Mouse (Mus musculus): ENCODE measurements around the gene Nps. TPM values are rescaled to one million over a fixed set of nuclear protein-coding genes. Genes with fewer than 3 reads are reported as not detected.

Gene Nps
- polyA plus RNA-seq, 1 experiment from 2014 or later: not detected

DNA sequence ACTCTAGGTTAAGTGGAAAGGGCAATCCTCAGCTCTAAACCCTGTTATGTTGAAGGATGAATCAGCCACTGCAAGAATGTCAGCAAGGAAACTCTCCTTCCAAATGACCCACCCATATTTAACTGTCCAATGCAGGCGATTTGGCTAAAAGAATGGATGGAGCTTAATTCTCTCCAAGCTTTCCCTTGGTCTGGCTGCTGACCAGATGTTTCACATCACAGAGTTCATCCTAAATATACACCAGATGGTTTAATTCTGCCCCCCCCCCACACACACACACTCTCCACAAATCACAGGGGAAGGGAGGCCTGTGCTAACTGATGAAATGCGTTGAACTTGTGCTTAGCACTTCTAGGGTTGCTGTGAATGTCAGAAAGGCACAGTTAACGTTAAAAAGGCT lies 21.4 kb upstream of the Nps start:
- H3K9me3 ChIP-seq (ENCODE audit: low read depth, low read length): no peaks in the 10 kb centered on the region
- WGBS: 35% methylated on average over 3 of the region's 3 CpGs
- H3K4me1 ChIP-seq (ENCODE audit: insufficient read depth): no peaks in the 10 kb centered on the region
- no peak overlapping the region for H3K4me3 ChIP-seq (ENCODE audit: low read depth, low read length)
- H3K9ac ChIP-seq: no peak overlapping the region
- ATAC-seq (ENCODE audit: insufficient read depth): peak; percentile 95
- H3K36me3 ChIP-seq (ENCODE audit: insufficient read depth): no peaks in the 10 kb centered on the region
- H3K27me3 ChIP-seq (ENCODE audit: insufficient read depth, low read length): no peaks in the 10 kb centered on the region
- peak; percentile 85 for DNase-seq
- no peak overlapping the region for H3K27ac ChIP-seq (ENCODE audit: low read depth)
- no peak for TF ChIP-seq CTCF (IDR thresholded peaks at IDR 0.05; ENCODE audit: low read depth)
- H3K4me2 ChIP-seq: no peak overlapping the region

DNA sequence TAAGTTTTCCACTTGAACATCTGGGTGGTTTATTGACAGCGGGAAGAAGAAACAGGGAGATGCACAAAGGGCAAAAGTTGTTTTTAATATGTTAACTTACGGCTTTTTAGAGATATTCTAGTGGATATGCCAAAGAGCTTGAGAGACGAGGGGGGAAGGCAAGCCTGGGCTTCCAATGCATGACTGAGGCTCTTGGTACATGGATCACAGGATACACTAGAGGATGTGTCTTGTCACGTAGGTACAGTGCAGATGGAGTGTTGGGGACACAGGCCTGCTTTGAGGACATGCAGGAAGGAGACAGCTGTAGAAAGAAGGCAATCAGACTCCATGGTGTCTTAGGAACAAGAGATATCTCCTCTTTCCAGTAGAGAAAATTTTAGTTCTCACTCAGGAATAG lies 19.1 kb upstream of the Nps start:
- Histone ChIP-seq H3K36me3 (ENCODE audit: insufficient read depth) (no peaks in the 10 kb centered on the region), H3K9me3 (ENCODE audit: low read depth, low read length) (no peaks in the 10 kb centered on the region), H3K4me2 (no peak overlapping the region), H3K4me1 (ENCODE audit: insufficient read depth) (no peaks in the 10 kb centered on the region), H3K4me3 (ENCODE audit: low read depth, low read length) (no peak overlapping the region), H3K9ac (no peak overlapping the region), H3K27me3 (ENCODE audit: insufficient read depth, low read length) (no peaks in the 10 kb centered on the region), H3K27ac (ENCODE audit: low read depth) (no peak overlapping the region)
- no peak for ATAC-seq (ENCODE audit: insufficient read depth)
- DNase-seq: no peak
- TF ChIP-seq CTCF (IDR thresholded peaks at IDR 0.05; ENCODE audit: low read depth): no peak
- WGBS: 65% methylated on average over 4 of the region's 4 CpGs

DNA sequence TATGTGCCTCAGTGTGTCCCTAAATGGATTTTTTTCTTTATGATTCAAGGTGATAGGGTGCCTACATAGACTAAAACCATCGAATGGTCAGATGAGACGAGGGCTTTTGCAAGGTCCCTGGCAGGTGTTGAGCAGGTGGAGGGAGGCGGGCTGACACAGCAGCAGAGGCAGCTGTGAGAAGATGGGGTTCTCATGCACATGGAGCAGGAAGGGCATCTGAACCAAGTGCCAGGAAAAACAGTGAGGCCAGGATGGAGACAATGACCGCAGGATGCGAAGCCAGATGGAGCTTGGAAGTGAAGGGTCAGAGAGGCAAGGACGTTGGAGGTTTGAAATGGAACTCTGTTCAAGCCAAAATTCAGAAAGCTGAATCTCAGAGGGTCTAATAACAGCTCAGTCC lies 18.5 kb upstream of the Nps start:
- H3K27me3 ChIP-seq (ENCODE audit: insufficient read depth, low read length): no peaks in the 10 kb centered on the region
- ATAC-seq (ENCODE audit: insufficient read depth) (no peak), DNase-seq (no peak)
- H3K27ac ChIP-seq (ENCODE audit: low read depth): no peak overlapping the region
- no peaks in the 10 kb centered on the region for H3K9me3 ChIP-seq (ENCODE audit: low read depth, low read length)
- WGBS: 80% methylated on average over 6 of the region's 6 CpGs
- H3K4me2 ChIP-seq: no peak overlapping the region
- H3K4me1 ChIP-seq (ENCODE audit: insufficient read depth): no peaks in the 10 kb centered on the region
- H3K4me3 ChIP-seq (ENCODE audit: low read depth, low read length): no peak overlapping the region
- H3K9ac ChIP-seq: no peak overlapping the region
- no peaks in the 10 kb centered on the region for H3K36me3 ChIP-seq (ENCODE audit: insufficient read depth)
- no peak for TF ChIP-seq CTCF (IDR thresholded peaks at IDR 0.05; ENCODE audit: low read depth)

DNA sequence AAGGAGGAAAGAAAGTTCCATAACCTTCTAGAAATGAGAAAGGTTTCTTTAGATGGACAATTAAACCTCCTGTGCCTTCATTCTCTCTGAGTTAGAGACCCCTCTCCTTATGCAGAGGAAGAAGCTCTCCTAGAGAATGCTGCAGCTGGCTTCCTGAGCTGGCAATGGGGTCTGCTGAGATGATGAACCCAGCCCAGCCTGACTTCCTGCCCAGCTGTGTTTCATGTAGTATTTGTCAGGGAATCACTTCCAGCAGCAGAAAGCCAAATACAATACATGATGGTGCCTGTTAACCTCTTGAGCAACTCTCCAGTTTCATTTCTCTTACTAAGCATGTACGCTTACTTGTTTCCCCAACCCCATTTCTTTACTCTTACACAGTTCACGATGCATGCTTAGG lies 17.9 kb upstream of the Nps start:
- no peaks in the 10 kb centered on the region for H3K36me3 ChIP-seq (ENCODE audit: insufficient read depth)
- no peak overlapping the region for H3K4me3 ChIP-seq (ENCODE audit: low read depth, low read length)
- no peak overlapping the region for H3K9ac ChIP-seq
- ATAC-seq (ENCODE audit: insufficient read depth) (no peak), DNase-seq (peak; percentile 20)
- no peak overlapping the region for H3K27ac ChIP-seq (ENCODE audit: low read depth)
- no peaks in the 10 kb centered on the region for H3K9me3 ChIP-seq (ENCODE audit: low read depth, low read length)
- TF ChIP-seq CTCF (IDR thresholded peaks at IDR 0.05; ENCODE audit: low read depth): no peak
- 75% methylated on average over 2 of the region's 2 CpGs for WGBS
- H3K4me1 ChIP-seq (ENCODE audit: insufficient read depth): no peaks in the 10 kb centered on the region
- no peak overlapping the region for H3K4me2 ChIP-seq
- H3K27me3 ChIP-seq (ENCODE audit: insufficient read depth, low read length): no peaks in the 10 kb centered on the region

DNA sequence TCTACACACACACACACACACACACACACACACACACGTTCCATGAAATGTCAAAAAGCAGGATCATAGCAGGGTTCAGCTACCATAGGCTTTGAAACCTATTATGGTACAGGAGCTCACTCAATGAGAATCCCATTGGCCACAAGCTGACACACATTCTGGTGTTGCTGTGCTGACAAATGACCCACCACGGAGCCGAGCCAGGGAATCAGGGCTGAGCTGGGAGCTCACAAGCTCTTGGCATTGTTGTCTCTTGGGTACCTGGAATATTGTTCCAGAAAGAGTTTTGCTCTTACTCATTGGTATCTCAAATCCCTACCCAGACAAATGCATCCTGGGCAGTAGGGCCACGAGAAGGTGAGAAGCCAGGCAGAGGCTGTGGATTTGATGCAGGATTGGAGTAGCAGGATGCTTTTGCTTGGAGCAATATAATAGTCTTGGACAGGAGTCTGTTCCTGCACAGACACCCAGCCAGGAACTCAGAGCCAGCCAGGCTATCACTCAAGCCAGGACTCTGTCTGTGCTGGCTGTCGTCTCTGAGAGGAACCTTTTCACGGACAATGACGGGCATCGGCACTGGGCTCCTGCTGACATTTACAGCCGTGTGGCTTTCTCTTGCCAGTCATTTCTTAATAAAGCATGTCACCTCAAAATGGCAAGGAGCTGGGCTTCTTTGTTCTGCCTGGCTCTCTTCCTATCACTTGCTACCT lies 14.2 kb upstream of the Nps start:
- H3K4me2 ChIP-seq: no peak overlapping the region
- no peak overlapping the region for H3K27ac ChIP-seq (ENCODE audit: low read depth)
- no peaks in the 10 kb centered on the region for H3K4me1 ChIP-seq (ENCODE audit: insufficient read depth)
- H3K9ac ChIP-seq: no peak overlapping the region
- H3K9me3 ChIP-seq (ENCODE audit: low read depth, low read length): no peaks in the 10 kb centered on the region
- ATAC-seq (ENCODE audit: insufficient read depth) (no peak), DNase-seq (no peak)
- H3K27me3 ChIP-seq (ENCODE audit: insufficient read depth, low read length): no peaks in the 10 kb centered on the region
- TF ChIP-seq CTCF (IDR thresholded peaks at IDR 0.05; ENCODE audit: low read depth): no peak
- H3K36me3 ChIP-seq (ENCODE audit: insufficient read depth): no peaks in the 10 kb centered on the region
- WGBS: 65% methylated on average over 9 of the region's 9 CpGs
- no peak overlapping the region for H3K4me3 ChIP-seq (ENCODE audit: low read depth, low read length)

DNA sequence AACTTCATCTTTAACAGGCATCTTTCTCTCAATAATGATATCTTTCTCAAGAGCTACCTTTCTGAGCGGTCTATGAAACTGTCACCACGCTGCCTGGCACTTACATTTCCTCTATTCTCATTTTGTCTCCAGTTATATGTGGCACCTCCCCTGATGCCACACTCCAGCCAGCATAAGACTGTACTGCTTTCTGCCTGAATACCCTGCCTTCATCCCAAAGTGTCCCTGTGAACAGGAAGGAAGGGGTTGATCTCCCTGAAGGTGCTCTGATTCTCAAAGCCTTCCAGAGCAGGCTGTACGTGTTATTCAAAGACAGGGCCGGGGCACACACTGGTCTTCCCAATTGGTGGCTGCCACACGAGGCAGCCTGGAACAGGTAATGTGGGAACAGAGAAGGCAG lies 12.1 kb upstream of the Nps start:
- H3K27me3 ChIP-seq (ENCODE audit: insufficient read depth, low read length): no peaks in the 10 kb centered on the region
- DNase-seq (no peak), ATAC-seq (ENCODE audit: insufficient read depth) (no peak)
- no peaks in the 10 kb centered on the region for H3K4me1 ChIP-seq (ENCODE audit: insufficient read depth)
- no peak overlapping the region for H3K4me3 ChIP-seq (ENCODE audit: low read depth, low read length)
- H3K36me3 ChIP-seq (ENCODE audit: insufficient read depth): no peaks in the 10 kb centered on the region
- H3K27ac ChIP-seq (ENCODE audit: low read depth): no peak overlapping the region
- no peak for TF ChIP-seq CTCF (IDR thresholded peaks at IDR 0.05; ENCODE audit: low read depth)
- no peaks in the 10 kb centered on the region for H3K9me3 ChIP-seq (ENCODE audit: low read depth, low read length)
- H3K4me2 ChIP-seq: no peak overlapping the region
- H3K9ac ChIP-seq: no peak overlapping the region
- WGBS: 75% methylated on average over 5 of the region's 5 CpGs

DNA sequence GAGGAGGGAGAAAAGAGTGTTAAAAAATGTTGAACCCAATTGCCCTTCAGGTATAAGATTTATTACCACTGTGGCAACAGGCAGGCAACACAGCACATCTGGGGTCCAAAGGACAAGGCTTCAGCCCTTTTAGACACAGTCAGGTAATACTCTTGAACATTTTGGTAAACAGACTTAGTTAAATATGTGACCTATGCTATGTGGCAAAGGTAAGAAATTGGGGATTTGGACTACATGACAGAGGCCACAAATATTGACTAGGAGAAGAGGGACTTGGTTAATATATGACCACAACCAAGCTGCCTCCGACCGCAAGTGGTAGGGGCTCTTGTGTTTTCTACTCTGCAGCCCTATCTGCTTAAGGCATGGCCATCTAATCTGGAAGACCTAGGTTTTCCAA lies 5.3 kb upstream of the Nps start:
- Histone ChIP-seq H3K27me3 (ENCODE audit: insufficient read depth, low read length) (no peaks in the 10 kb centered on the region), H3K36me3 (ENCODE audit: insufficient read depth) (no peaks in the 10 kb centered on the region), H3K4me1 (ENCODE audit: insufficient read depth) (no peaks in the 10 kb centered on the region), H3K4me2 (no peak overlapping the region), H3K27ac (ENCODE audit: low read depth) (no peak overlapping the region), H3K4me3 (ENCODE audit: low read depth, low read length) (no peak overlapping the region), H3K9me3 (ENCODE audit: low read depth, low read length) (0 out of 2 replicates have a peak, but pooled peaks cover 4% of the 10 kb centered on the region), H3K9ac (no peak overlapping the region)
- DNase-seq (no peak), ATAC-seq (ENCODE audit: insufficient read depth) (no peak)
- TF ChIP-seq CTCF (IDR thresholded peaks at IDR 0.05; ENCODE audit: low read depth): no peak
- 76% methylated on average over 2 of the region's 2 CpGs for WGBS

Data from lung, embryonic 14.5 days (tissue).